Mouse (Mus musculus): ENCODE measurements around the gene Hspa1b. TPM values are rescaled to one million over a fixed set of nuclear protein-coding genes. Genes with fewer than 3 reads are reported as not detected.
A peak's percentile ranks its signal among the peaks of the same experiment; 100 is the strongest.
"Not testable (repeated sequence)": the region's sequence is repeated elsewhere in the genome, so short reads cannot be mapped to it uniquely, and the experiment has no call there.

Hspa1b gene
- polyA plus RNA-seq, 1 experiment from 2014 or later = 0.13 TPM

- Histone ChIP-seq H3K9me3 (replicated peaks) (no peaks in the 10 kb centered on the region), H3K27ac (ENCODE audit: poor library complexity, severe bottlenecking) (no peak overlapping the region), H3K27me3 (replicated peaks) (peaks cover 13% of the 10 kb centered on the region; the same call in 1 of the 2 replicates), H3K9ac (no peak overlapping the region), H3K4me3 (no peak overlapping the region), H3K4me1 (replicated peaks) (peaks cover 14% of the 10 kb centered on the region), H3K36me3 (peaks cover 23% of the 10 kb centered on the region), H3K4me2 (peak overlapping the region; percentile 91; the same call in 1 of the 2 replicates)
- no peak for ATAC-seq (ENCODE audit: insufficient number of reproducible peaks, low FRiP score)
- WGBS = 84% methylated on average over 3 of the region's 3 CpGs
Measured at GRCm38 (mm10) chr17:34953258-34953657, 5.8 kb downstream of the Hspa1b start.

DNA sequence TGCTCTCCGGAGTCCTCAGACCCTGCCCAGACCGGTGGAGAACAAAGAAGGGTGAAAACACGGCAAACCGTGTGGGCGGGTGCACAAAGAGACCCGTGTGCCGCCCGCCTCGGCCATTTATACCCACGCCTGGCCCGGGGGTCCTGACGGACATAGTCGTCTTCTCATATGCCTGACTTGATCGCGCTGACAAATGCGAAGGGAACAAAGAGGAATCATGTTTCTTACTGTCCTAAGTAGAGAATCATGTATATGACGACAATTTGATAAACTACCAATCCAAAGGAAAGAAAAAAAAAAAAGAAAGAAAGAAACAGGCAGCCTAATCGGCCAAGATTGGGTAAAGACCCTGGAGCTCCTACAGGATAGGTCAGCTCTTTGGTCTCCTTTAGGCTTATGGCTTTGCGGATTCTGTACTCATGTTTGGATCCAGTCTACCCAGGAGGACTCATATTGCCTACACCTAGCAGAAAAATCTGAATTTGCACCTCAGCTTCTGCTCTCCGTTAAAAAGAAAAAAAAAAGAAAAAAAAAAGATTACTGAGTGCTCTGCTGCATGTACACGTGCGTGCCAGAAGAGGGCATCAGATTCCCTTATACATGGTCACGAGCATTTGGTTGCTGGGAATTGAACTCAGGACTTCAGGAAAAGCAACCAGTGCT is 6.5 kb downstream of the Hspa1b start:
- Histone ChIP-seq H3K4me2 (peak overlapping the region; percentile 91), H3K36me3 (peaks cover 23% of the 10 kb centered on the region), H3K9ac (peak overlapping the region; percentile 99), H3K27me3 (replicated peaks) (peaks cover 13% of the 10 kb centered on the region; the same call in 1 of the 2 replicates), H3K9me3 (replicated peaks) (no peaks in the 10 kb centered on the region), H3K27ac (ENCODE audit: poor library complexity, severe bottlenecking) (peak overlapping the region; percentile 77), H3K4me1 (replicated peaks) (peaks cover 14% of the 10 kb centered on the region), H3K4me3 (peak overlapping the region; percentile 94)
- under 1% methylated on average over 23 of the region's 23 CpGs for WGBS
- peak; percentile 83 for ATAC-seq (ENCODE audit: insufficient number of reproducible peaks, low FRiP score)

GRCm38 (mm10) chr17:34951636-34952377 is 7.2 kb downstream of the Hspa1b start:
- peak overlapping the region; percentile 99 for H3K9ac ChIP-seq
- peaks cover 11% of the 10 kb centered on the region; the same call in 1 of the 2 replicates for H3K27me3 ChIP-seq (replicated peaks)
- H3K9me3 ChIP-seq (replicated peaks) = no peaks in the 10 kb centered on the region
- peaks cover 23% of the 10 kb centered on the region for H3K36me3 ChIP-seq
- H3K27ac ChIP-seq (ENCODE audit: poor library complexity, severe bottlenecking) = peak overlapping the region; percentile 77
- H3K4me1 ChIP-seq (replicated peaks) = peaks cover 14% of the 10 kb centered on the region
- no peak for ATAC-seq (ENCODE audit: insufficient number of reproducible peaks, low FRiP score)
- WGBS = under 1% methylated on average over 29 of the region's 29 CpGs
- peak overlapping the region; percentile 91 for H3K4me2 ChIP-seq
- peak overlapping the region; percentile 94 for H3K4me3 ChIP-seq

DNA sequence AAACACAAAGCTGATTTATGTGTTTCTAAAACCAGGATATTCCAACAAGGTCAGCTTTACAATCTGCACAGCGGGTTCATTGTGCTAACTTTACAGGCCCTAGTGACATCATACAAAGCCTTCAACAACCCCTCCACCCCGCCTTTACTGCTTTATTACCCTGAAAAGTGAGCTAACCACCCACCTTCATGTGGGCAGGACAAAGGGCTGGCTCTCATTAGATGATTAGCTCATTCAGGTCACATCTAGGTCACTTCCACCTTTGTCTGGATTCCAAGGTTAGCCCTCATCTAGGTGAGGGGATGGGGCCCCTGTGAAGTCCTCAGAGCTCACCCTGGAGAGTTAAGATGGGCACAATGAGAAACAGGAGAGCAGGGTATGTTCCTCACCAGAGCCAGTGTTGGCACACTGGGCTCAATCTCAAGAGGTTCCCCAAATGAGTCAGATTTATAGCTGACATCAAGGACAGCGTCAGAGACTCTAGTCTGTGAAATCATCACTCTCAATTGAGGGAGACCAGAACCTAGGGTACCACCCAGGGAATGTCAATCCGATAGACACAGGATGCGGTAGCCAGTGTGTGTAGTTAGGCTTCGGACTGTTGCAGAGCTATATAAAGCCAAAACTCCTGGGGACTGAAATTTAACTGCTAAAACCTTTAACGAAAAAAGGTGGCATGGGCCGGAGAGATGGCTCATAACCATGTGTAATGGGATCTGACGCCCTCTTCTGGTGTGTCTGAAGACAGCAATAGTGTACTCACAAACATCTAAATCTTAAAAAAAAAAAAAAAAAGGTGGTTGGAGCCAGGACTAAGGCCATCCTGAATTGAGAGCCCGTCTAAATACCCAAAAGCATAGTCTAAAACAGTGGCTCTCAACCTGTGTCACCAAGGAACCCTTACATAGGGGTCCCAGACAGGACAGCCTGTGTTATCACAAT is 8.3 kb downstream of the Hspa1b start:
- H3K27ac ChIP-seq (ENCODE audit: poor library complexity, severe bottlenecking) = peak overlapping the region; percentile 77
- no peak for ATAC-seq (ENCODE audit: insufficient number of reproducible peaks, low FRiP score)
- H3K27me3 ChIP-seq (replicated peaks) = peaks cover 7% of the 10 kb centered on the region; the same call in 1 of the 2 replicates
- H3K4me2 ChIP-seq = peak overlapping the region; percentile 91
- H3K4me1 ChIP-seq (replicated peaks) = peaks cover 14% of the 10 kb centered on the region
- peak overlapping the region; percentile 99 for H3K9ac ChIP-seq
- 38% methylated on average over 10 of the region's 10 CpGs for WGBS
- peaks cover 23% of the 10 kb centered on the region for H3K36me3 ChIP-seq
- peak overlapping the region; percentile 94 for H3K4me3 ChIP-seq
- H3K9me3 ChIP-seq (replicated peaks) = no peaks in the 10 kb centered on the region

GRCm38 (mm10) chr17:34949553-34949969 is 9.5 kb downstream of the Hspa1b start:
- H3K9me3 ChIP-seq (replicated peaks) = no peaks in the 10 kb centered on the region
- peaks cover 23% of the 10 kb centered on the region for H3K36me3 ChIP-seq
- no peak overlapping the region for H3K4me2 ChIP-seq
- peaks cover 14% of the 10 kb centered on the region for H3K4me1 ChIP-seq (replicated peaks)
- 39% methylated on average over 4 of the region's 4 CpGs for WGBS
- H3K27ac ChIP-seq (ENCODE audit: poor library complexity, severe bottlenecking) = 0 out of 2 replicates have a peak overlapping the region, but pooled peaks have one; percentile 23
- no peak for ATAC-seq (ENCODE audit: insufficient number of reproducible peaks, low FRiP score)
- H3K4me3 ChIP-seq = no peak overlapping the region
- H3K9ac ChIP-seq = no peak overlapping the region
- no peaks in the 10 kb centered on the region for H3K27me3 ChIP-seq (replicated peaks)

GRCm38 (mm10) chr17:34948721-34949552 is 10.1 kb downstream of the Hspa1b start:
- peaks cover 23% of the 10 kb centered on the region for H3K36me3 ChIP-seq
- H3K4me1 ChIP-seq (replicated peaks) = peaks cover 18% of the 10 kb centered on the region
- H3K9me3 ChIP-seq (replicated peaks); H3K4me2 ChIP-seq; H3K9ac ChIP-seq; H3K27me3 ChIP-seq (replicated peaks); H3K27ac ChIP-seq (ENCODE audit: poor library complexity, severe bottlenecking); ATAC-seq (ENCODE audit: insufficient number of reproducible peaks, low FRiP score); H3K4me3 ChIP-seq: not testable (repeated sequence)
- WGBS = 65% methylated on average over 9 of the region's 9 CpGs

DNA sequence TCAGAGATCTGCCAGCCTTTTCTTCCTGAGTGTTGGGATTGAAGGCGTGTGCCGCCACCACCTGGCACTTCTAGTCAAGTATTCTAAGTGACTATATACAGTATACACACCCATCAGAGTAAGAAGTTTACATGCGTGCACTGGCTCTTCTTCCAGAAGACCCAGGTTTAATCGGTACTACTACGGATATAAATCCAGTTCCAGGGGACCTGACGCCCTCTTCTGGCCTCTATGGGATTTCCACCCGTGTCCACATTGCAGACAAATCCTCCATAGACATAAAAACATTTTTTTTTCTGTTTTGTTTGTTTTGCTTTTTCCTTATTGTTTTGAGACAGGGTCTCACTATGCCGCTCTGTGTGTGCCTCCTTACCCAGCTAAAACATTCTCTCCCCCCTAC is 11.4 kb downstream of the Hspa1b start:
- H3K9ac ChIP-seq = no peak overlapping the region
- H3K4me3 ChIP-seq = no peak overlapping the region
- H3K27me3 ChIP-seq (replicated peaks) = no peaks in the 10 kb centered on the region
- WGBS = 26% methylated on average over 8 of the region's 8 CpGs
- ATAC-seq (ENCODE audit: insufficient number of reproducible peaks, low FRiP score) = no peak
- H3K9me3 ChIP-seq (replicated peaks) = no peaks in the 10 kb centered on the region
- no peak overlapping the region for H3K27ac ChIP-seq (ENCODE audit: poor library complexity, severe bottlenecking)
- H3K36me3 ChIP-seq = peaks cover 23% of the 10 kb centered on the region
- no peak overlapping the region for H3K4me2 ChIP-seq
- H3K4me1 ChIP-seq (replicated peaks) = peaks cover 18% of the 10 kb centered on the region

- H3K4me1 ChIP-seq (replicated peaks) = peaks cover 21% of the 10 kb centered on the region
- H3K4me3 ChIP-seq = no peak overlapping the region
- whole genome bisulfite sequencing = 86% methylated on average over 5 of the region's 5 CpGs
- H3K9me3 ChIP-seq (replicated peaks) = no peaks in the 10 kb centered on the region
- H3K27ac ChIP-seq (ENCODE audit: poor library complexity, severe bottlenecking) = no peak overlapping the region
- H3K36me3 ChIP-seq = peaks cover 23% of the 10 kb centered on the region
- no peak for ATAC-seq (ENCODE audit: insufficient number of reproducible peaks, low FRiP score)
- no peak overlapping the region for H3K4me2 ChIP-seq
- no peak overlapping the region for H3K9ac ChIP-seq
- H3K27me3 ChIP-seq (replicated peaks) = no peaks in the 10 kb centered on the region
Measured at GRCm38 (mm10) chr17:34946486-34947140, 12.4 kb downstream of the Hspa1b start.

GRCm38 (mm10) chr17:34944362-34944761 is 14.7 kb downstream of the Hspa1b start:
- Histone ChIP-seq H3K9ac (no peak overlapping the region), H3K27me3 (replicated peaks) (no peaks in the 10 kb centered on the region), H3K27ac (ENCODE audit: poor library complexity, severe bottlenecking) (no peak overlapping the region), H3K4me1 (replicated peaks) (peaks cover 9% of the 10 kb centered on the region), H3K4me2 (no peak overlapping the region), H3K4me3 (no peak overlapping the region), H3K9me3 (replicated peaks) (no peaks in the 10 kb centered on the region), H3K36me3 (peaks cover 1% of the 10 kb centered on the region)
- no peak for ATAC-seq (ENCODE audit: insufficient number of reproducible peaks, low FRiP score)
